8 mouse cellular contexts compared by ENCODE assay signal in genomic region chr9:65201021-65201380, GRCm38 (mm10). TPM values are rescaled to one million over a fixed set of nuclear protein-coding genes. Genes with fewer than 3 reads are reported as not detected.
DNase-seq lines count a peak whose midpoint lies in the region; ATAC-seq and TF ChIP-seq lines count a peak whose summit lies in the region.

No protein-coding gene starts in this region.

- H3K4me2 ChIP-seq in heart, postnatal 0 days (ENCODE audit: low read depth, low read length) = no peak overlapping the region
- no peak overlapping the region for H3K4me2 ChIP-seq in midbrain, embryonic 13.5 days (replicated peaks)

- H3K9ac ChIP-seq in heart, postnatal 0 days (replicated peaks; ENCODE audit: low read depth, low read length) = no peak overlapping the region
- no peak overlapping the region for H3K9ac ChIP-seq in midbrain, embryonic 13.5 days (replicated peaks)

- H3K27me3 ChIP-seq in heart, postnatal 0 days (ENCODE audit: control insufficient read depth, insufficient read depth, low read length) = no peaks in the 10 kb centered on the region
- H3K27me3 ChIP-seq in midbrain, embryonic 13.5 days = no peaks in the 10 kb centered on the region

- H3K9me3 ChIP-seq in heart, postnatal 0 days (replicated peaks; ENCODE audit: control insufficient read depth, low read length) = no peaks in the 10 kb centered on the region
- H3K9me3 ChIP-seq in midbrain, embryonic 13.5 days = no peaks in the 10 kb centered on the region

- no peaks in the 10 kb centered on the region for H3K36me3 ChIP-seq in heart, postnatal 0 days (replicated peaks; ENCODE audit: control insufficient read depth, insufficient read depth, low read length)
- no peaks in the 10 kb centered on the region for H3K36me3 ChIP-seq in midbrain, embryonic 13.5 days

- ATAC-seq in heart, postnatal 0 days (ENCODE audit: insufficient read depth, low read depth) = no peak
- ATAC-seq in granulocyte monocyte progenitor cell, adult 5-6 weeks (replicated peaks; ENCODE audit: poor library complexity, severe bottlenecking) = peak; percentile 15
- ATAC-seq in midbrain, embryonic 13.5 days = no peak

- H3K4me1 ChIP-seq in heart, postnatal 0 days (ENCODE audit: control insufficient read depth, insufficient read depth) = 0 out of 2 replicates have a peak, but pooled peaks cover under 1% of the 10 kb centered on the region
- H3K4me1 ChIP-seq in midbrain, embryonic 13.5 days (replicated peaks) = peaks cover 6% of the 10 kb centered on the region

- H3K4me3 ChIP-seq in heart, postnatal 0 days (ENCODE audit: low read depth, low read length) = no peak overlapping the region
- H3K4me3 ChIP-seq in midbrain, embryonic 13.5 days (replicated peaks) = no peak overlapping the region

- no peak for DNase-seq in heart, postnatal 0 days (ENCODE audit: low spot score)
- DNase-seq in heart, adult 9 months (ENCODE audit: low spot score in 2 of 2) = no peak
- peak; percentile 81 for DNase-seq in Muller cell, postnatal 12 days (ENCODE audit: inconsistent ontology term)
- DNase-seq in spleen, adult 12 weeks (ENCODE audit: low spot score) = no peak
- DNase-seq in layer of hippocampus, adult 11-12 months (ENCODE audit: low spot score) = no peak
- no peak for DNase-seq in thymus, postnatal 4 days

- WGBS in heart, postnatal 0 days = 41% methylated on average over 3 of the region's 3 CpGs
- WGBS in midbrain, embryonic 13.5 days = 53% methylated on average over 3 of the region's 3 CpGs

- no peak for TF ChIP-seq EP300 in heart, postnatal 0 days (IDR thresholded peaks at IDR 0.05; ENCODE audit: low read depth)

- H3K27ac ChIP-seq in heart, postnatal 0 days (ENCODE audit: low read depth) = peak overlapping the region; percentile 33
- peak overlapping the region; percentile 87 for H3K27ac ChIP-seq in midbrain, embryonic 13.5 days

- TF ChIP-seq CTCF in heart, postnatal 0 days (IDR thresholded peaks at IDR 0.05; ENCODE audit: low read depth) = no peak

RNA-seq across cellular contexts. Expression of gene Parp16, which starts 5.8 kb away (rescaled TPM):
- 1.8 and 7.7 TPM in 2 replicates for total RNA-seq in heart, postnatal 0 days (2014; rRNA removed; ENCODE audit: low replicate concordance)
- 5.7 and 5.8 TPM in 2 replicates for polyA plus RNA-seq in heart, postnatal 0 days (2015; fragmentation: Nextera tagmentation; extraction: Ambion mirVana)
- 2.1 and 8.0 TPM in 2 replicates for total RNA-seq in granulocyte monocyte progenitor cell, adult 5-6 weeks (2014; fragmentation: Nextera tagmentation)
- total RNA-seq in granulocyte monocyte progenitor cell, adult 5-6 weeks (2017) = 1.4 and 2.2 TPM in 2 replicates
- 4.8 and 5.6 TPM in 2 replicates for polyA plus RNA-seq in midbrain, embryonic 13.5 days (2015; fragmentation: Nextera tagmentation; extraction: Ambion mirVana)
